Mouse (Mus musculus): Measurements from ENCODE around the gene Lrrc8a.

DNA sequence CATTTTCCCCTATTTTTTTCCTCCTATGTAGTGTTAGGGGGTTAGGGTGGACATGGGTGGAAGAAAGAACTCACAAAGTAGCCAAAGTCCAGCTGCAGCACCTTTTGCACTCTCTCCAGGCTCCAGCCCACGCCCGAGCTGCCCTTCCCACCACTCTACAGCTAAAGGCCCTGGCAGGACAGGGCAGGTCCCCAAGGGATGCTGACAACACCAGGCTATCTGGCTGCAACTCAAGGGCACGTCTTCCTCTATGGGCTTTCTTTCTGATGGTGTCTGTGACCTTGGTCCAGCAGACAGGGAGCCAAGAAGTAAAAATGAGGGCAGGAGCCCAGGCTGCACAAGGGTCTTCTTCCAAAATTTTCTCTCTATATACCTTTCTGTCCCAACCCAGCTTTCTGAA lies 44.1 kb downstream of the Lrrc8a start:
- TF ChIP-seq CTCF (IDR thresholded peaks at IDR 0.05; ENCODE audit: insufficient read depth, low read length) (no peak), POLR2A (IDR thresholded peaks at IDR 0.05; ENCODE audit: borderline replicate concordance, extremely low read depth, low read depth, low read length) (no peak)

Measured in lung, adult 2 months (tissue).